Mouse (Mus musculus): ENCODE measurements at regions not wholly inside any gene's neighbourhood (a gene's known extent, or its start where the extent isn't known, plus 50 kb on each side); places are given as distances from the start of the nearest gene placed in this dataset.

DNA sequence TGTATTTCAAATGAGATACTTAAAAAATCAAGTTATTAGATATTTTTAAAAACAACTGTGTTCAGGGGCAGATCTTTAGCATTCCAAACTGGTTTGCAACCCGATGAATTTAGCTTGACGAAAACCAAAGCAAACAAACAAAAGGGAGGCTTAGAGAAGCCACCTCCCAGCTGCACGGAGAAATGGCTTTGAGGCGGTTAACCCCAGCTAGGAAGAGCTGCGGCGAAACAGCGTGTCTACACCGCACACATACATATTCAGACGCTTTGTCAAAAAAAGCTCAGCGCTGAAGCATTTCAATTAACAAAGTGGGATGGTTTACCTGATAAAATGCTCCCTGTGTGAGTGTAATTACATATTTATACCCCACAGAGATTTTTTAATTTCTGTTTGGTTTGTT lies 123.0 kb upstream of the Ap5m1 start:
- DNase-seq (ENCODE audit: low spot score), result no peak

DNA sequence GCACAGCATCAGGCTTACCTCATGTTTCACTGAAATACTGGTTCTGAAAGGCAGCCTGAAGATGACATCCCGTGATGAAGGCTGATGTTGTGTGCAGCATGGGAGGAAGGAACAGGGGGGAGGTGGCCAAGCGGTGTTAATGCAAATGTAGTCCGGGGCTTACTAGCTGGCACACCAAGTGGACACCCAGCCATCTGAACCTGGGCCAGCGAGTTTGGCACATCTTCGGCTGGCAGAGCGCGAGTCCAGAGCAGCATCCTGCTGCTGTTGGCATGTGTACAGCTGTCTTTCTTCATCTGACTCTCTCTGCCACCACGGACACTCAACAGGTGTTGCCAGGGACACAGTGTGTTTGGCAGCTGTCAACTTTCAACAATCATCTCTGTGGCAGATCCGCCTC lies 135.0 kb upstream of the Ap5m1 start:
- no peak for DNase-seq (ENCODE audit: low spot score)

DNA sequence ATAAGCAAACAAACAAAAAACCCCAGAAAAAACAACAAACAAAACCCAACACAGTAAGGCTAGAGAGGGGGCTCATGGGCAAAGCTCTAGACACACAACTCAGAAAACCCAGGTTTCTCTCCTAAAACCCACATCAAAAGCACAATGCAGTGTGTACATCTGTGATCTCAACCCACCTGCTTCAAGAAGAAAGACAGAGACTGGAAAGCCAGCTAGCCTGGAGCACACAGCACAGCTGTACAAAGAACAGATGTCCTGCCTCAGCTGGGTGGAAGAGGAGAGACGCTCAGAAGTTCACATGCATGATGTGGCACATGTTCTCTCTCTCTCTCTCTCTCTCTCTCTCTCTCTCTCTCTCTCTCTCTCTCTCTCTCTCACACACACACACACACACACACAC lies 140.0 kb upstream of the Ap5m1 start:
- no peak for DNase-seq (ENCODE audit: low spot score)

DNA sequence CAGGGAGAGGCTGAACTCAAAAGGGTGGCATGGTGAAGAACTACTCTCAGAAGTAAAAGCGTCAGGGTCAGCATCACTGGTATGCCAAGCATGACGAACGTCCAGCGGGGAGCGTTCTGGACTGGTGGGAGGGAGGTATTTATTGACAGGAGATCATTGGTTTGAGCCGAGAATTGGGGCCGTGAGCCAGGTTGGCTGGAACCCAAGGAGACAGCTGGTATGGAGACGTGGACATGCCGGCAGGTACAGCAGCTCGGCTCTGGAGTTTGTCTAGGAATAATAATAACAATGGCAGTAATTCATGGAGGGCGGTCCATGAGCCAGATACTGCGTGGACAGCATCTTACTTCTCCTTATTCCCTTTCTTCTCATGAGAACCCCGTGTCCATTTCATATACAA lies 156.5 kb upstream of the Ap5m1 start:
- no peak for DNase-seq (ENCODE audit: low spot score)

DNA sequence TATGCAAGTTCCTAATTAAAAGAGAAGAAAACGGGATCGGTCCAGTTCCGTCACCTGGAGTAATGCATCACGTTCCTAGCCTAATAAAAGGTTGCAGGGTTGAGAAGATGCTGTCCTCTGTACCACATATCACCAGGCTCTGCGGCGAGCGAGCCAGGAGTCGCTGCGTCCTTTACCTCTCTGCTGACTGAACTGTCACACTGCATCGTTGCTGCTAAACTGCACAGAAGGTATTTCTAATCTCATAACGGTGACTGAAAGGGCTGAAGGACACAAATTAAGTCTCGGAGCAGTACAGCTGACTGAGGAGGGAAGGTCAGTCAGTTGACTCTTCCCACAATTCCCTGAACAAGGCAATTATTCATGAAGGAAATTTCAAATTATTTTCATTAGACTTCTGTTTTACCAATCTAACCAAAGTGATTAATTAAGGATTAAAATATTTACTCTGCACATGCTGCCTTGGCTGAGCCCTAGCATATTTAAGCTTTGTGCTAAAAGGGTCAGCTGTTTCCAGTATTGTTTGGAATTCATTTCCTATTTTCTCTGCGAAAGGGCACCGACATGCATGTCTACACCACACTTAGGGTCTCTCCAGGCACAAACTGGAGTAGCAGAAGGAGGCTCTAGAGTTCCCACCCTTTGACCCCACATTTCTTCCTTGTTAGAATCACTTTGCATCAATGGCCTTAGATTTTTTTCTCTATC lies 157.8 kb upstream of the Ap5m1 start:
- DNase-seq (ENCODE audit: low spot score), result no peak

DNA sequence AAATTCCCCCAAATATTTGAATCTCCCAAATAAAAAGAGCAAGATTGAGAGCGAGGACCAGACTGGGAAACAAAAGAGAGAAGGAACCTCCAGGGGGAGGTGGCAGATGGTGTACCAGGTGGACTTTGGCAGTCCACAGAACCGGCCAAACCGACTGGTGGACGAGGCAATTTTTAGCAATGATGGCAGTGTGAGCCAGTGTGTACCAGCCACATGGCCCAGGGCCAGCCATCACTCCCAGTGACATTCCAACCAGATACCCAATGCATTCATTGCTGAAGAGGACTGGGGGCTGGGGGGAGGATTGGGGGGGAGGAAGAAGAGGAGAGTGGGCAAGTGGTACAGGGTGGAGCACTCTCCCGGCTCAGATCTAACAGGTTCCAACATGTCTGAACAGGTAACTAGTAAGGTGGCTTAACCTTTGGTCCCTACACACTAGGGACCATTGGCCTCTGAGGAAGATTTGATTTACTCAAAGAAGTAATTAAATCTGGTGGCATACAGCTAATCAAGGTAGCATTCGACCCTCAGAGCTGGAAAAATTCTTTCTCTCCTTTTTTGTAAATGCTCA lies 158.4 kb upstream of the Ap5m1 start:
- DNase-seq (ENCODE audit: low spot score), result no peak

DNA sequence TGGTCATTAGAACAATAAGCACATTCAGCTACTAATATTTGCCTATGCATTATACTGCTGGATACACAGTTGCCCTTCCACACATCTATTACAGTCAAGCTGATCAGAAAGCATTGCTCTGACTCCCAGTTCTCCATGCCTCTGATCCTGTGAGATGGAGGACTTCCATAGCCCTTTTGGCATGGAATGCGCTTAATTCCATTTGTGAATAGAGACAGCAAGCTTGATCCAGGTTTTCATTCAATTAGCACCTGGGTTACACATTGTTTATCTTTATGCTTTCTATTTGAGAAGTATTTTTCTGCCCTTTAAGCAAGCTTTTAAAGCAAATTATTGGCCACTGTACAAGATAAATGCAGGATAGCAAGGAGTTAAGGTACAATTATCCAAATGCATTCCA lies 158.9 kb upstream of the Ap5m1 start:
- no peak for DNase-seq (ENCODE audit: low spot score)

DNA sequence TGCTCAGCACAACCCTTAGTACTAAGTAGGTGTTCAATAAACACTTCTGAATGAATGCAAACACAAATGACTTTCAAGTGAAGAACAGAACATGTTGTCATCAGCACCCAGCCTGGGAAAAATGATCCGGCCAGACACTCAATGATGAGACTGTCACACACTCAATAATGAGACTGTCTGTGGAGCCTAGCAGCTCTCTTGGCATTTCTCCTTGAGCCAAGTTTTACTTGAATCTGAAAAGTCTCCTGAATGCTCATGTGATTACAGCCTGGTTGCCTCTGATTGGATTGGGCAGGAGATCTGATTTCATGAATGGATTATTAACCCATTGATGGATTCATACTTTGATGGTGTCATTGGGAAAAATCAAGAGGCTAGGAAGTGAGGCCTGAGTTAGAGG lies 161.3 kb upstream of the Ap5m1 start:
- DNase-seq (ENCODE audit: low spot score), result no peak

DNA sequence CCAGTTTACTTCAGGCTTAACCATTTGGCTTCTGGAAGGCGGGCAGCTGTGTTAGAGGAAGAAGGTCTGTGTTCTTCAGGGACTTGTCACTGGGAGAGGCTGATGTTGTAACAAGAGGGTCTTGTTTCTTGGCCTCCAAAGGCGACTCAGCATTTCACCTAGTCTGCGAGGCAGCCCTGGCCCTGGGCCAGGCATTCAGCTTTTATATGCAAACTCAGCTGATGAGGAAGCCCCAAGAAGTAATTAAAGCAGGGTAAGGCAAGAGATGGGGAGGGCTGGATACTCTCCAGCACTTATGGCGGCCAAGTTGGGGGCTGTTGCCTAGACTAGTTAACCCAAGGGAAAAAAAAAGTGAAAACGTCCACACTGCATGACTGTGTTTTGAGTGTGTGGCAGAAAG lies 162.4 kb upstream of the Ap5m1 start:
- DNase-seq (ENCODE audit: low spot score), result no peak

DNA sequence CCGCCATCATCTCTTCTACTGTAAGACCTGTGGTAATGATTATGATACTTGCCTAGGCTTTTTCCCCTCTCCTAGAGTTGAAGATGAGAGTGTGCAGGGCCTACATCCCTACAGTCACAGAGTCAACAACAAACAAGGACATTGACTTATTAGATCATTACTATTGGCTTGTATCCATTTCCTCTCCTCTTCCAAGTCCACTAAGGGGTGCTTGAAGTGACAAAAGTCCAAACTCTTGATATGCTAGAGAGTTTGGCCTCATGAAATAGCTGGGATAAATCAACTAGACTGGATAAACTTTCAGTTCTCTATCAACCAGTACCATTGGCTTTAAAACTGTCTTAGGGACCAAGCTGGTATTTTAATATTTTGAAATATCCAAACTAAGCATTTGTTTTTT lies 165.7 kb upstream of the Ap5m1 start:
- DNase-seq (ENCODE audit: low spot score), result no peak

DNA sequence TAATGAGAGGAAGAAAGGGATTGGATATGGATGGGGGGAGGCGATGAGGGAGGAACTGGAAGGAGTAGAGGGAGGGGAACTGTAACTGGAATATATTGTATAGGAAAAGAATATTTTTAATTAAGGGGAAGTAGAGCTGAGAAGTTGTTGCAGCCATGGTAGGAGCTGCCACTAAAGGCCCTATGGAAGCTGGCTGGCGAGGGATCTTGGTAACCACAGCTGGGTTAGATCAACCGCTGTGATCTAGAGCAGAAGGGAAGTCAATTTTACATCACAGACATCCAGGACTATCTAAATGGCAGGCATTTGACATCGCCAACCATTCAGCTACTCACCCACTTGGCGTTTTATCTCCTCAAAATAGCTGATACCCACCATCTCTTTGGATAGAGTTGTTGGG lies 168.8 kb upstream of the Ap5m1 start:
- DNase-seq (ENCODE audit: low spot score), result no peak

DNA sequence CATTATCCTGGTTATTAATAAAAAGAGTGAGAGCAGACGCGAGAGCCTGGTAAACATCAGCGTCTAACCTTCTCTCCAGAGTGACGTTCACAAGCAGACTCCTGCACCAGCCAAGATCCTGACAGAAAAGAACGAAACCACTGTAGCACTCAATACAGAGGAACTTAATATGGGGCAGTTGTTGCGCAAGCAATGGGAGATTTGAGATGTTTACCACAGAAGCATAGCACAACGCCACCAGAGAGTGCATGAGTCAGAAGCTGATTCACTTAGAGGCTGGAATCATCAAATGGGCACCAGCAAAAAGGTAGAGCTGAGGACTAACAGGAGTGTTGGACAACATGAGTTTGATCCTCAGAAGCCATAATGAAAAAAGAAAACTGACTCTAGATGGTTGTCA lies 169.7 kb upstream of the Ap5m1 start:
- no peak for DNase-seq (ENCODE audit: low spot score)

DNA sequence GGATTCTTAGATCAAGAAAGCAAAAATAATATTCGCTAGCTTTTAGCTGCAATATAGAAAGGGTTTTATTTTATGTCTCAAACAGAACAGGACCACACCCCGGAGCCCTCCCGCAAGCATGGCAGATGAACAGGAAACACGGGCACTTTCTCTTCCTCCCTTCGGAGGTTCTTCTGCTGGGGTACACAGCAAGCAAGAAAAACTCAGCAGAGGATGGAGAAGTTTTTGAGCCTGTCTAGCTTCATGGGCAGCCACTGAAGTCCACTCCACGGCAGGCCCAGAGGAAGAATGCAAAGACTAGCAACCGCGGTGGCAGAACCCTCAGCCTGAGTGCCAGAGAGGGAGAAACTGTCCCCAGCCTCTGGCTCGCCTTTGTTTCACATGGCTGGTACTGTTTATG lies 174.7 kb upstream of the Ap5m1 start:
- no peak for DNase-seq (ENCODE audit: low spot score)

DNA sequence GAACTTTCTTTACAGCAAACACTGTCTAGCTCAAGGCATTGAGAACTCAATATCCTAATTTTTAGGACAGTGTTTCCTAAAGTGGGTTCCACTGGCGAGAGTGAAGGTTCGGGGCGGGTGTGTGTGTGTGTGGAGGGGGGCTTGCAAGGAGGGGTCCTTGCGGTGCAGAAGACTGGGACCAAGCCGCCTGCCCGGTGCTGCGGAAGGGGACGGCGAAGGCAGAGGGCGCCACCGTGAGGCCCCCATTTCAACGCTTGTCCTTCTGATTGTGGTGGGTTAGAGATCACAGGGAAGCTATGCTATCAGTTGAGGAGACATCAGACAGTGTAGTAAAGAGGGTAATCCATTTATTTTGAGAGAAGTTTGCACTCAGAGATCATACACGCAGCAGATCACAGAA lies 176.9 kb upstream of the Ap5m1 start:
- no peak for DNase-seq (ENCODE audit: low spot score)

DNA sequence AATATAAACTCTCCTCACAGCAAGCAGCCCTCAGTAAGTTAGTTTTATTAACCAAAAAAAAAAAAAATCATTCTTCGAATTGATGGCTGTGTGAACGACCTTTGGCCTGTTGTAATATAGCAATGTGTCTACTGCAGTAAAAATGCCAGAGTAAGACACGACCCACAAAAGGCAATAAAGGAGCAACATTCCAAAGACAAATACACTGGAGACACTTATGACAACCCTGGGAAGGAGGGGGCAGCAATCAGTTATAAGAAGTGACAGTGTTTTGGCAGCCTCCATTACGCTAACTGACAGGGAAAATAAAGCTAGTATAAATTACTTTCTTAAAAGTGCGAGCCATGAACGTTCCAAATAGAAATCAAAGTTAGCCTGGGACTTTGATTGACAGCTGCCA lies 185.9 kb upstream of the Ap5m1 start:
- no peak for DNase-seq (ENCODE audit: low spot score)

DNA sequence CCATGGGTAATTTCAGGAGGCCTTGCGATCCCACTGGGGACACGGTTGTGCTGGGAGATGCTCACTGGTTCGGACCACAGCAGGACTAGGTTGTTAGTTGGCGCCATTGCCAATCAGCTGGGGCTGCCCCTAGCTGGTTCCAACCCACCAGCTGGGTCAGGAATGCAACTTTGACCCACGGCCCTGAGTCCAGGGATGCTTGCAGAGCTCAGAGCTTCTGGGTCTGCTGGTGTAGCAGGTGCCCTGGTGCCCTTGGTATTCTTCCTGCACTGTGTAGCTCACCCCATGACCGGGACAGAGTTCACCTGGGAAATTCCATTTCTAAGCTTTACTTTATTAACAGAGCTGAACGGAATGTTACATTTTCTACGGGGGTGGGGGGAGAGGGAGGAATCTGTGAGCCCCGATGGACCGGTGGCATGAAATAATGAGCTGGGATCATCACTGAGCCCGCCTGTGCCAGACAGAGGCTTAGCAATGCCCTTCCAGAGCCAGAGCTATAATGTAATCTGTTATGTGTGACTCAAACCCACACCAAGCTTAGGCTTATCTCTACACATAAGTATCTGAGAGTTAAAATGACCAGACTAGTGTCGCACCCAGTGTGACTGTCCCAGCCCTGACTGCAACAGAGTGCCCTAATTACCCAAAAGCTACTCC lies 187.8 kb upstream of the Ap5m1 start:
- no peak for DNase-seq (ENCODE audit: low spot score)

DNA sequence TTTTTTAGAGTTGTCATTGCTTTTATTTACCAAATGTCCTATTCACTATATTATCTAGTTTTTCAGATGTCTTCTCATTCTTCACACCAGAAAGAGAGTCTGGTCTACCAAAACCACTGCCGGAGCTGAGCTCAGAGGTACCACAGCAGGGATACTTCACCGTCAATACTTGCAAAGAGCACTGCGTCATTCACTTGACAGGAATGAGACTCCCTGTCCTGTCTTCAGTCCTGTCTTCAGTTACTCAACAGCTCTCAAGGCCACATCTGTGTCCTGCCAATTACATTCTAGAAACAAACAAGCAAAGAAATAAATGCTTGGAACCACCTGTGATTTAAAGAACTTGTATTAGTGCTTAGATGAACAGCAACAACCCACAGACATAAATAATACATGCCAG lies 194.6 kb upstream of the Ap5m1 start:
- no peak for DNase-seq (ENCODE audit: low spot score)

DNA sequence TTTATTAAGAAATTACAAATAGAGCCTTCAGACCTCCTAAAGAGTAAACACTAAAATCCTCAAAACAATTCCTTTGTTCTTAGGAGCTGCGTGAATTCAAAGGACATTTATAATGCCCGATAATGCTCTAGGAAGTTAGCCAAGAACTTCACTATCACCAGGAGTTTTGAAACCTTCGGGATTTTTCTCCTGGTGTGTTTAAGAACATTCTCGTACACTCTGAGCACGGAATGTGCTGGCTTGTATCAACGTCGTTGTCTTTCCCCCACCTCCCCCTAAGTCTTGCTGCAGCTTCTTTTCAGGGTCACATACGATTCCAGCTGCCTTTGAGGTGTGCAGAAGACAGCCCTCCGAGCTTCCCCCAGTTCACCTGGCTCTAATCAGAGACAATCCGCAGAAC lies 195.9 kb upstream of the Ap5m1 start:
- peak; percentile 56 for DNase-seq (ENCODE audit: low spot score)

DNA sequence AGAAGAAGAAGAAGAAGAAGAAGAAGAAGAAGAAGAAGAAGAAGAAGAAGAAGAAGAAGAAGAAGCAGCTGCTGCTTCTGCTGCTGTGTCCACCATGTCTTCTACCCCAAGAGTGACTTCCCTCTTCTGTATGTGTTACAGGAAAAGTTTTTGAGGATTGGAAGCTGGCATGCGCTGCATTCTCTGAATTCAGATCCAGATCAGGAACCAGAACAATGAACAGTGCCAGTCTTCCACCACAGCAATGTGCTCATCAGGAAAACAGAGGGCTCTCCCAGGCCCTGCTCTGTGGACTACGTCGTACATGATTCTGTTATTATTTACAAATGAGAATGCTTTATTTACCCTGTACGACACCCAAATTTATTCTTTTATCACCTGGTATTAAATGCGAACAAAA lies 181.8 kb upstream of the Otx2 start:
- no peak for DNase-seq (ENCODE audit: low spot score)

DNA sequence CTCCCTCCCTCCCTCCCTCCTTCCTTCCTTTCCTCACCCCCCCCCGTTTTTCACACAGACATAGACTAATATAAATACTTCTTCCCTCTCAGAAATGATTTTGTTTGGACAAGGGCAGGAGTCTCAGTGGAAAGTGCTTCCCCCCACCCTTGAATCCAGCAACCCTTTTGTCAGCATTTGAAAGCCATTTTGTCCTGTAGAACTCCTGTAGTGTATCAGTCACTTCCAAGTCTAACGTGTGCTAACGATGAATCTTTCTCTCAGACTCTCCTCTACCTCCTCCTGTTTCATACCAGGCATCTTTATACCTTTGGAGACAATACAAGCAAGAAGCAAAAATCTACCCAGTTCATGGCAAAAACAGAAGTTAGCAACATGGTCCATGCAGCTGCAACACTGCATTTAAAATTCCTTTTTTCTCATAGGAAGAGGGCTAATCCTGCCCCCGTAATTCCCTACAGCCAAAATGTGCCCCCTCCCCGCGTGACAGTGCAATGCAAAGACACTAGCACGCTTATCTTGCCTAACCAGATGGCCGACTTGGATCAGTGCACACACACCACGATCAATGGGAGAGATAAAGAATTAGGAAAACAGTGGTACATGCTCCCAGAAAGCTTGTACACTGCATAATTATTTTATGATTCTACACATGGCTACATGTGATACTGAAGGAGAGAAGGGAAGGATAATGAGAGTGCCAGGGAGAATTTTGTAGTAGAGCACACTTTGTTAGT lies 180.7 kb upstream of the Otx2 start:
- DNase-seq (ENCODE audit: low spot score), result no peak

DNA sequence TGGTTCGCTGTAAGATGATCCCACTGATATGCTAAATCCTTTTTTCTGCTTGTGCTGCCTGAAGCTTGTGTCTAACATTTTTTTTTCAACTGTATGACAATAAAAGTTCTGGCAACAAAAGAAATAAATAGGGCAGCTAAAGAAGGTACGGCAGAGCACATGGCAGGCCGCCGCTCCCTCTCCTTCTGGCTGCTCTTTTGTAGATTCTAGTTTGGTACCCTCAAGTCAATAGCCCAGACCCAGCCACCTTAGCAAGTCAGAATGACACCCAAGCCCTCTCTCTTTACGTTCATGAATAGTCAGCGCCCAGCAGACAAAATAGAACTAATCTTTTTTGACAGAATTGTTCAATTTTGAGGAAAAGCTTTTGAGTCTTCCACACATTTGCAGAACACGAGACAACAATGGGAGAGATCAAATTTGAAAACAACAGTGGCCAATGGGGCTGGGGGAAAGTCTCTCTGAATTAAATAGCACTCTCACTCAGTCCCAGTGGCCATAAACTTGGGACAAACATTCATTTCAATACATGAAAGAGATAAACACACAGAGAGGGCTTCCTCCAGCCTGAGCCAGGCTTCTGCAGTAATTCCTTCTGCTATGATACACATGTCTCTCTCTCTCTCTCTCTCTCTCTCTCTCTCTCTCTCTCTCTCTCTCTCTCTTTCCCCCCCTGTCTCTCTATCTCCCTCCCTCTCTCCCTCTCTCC lies 180.0 kb upstream of the Otx2 start:
- no peak for DNase-seq (ENCODE audit: low spot score)

DNA sequence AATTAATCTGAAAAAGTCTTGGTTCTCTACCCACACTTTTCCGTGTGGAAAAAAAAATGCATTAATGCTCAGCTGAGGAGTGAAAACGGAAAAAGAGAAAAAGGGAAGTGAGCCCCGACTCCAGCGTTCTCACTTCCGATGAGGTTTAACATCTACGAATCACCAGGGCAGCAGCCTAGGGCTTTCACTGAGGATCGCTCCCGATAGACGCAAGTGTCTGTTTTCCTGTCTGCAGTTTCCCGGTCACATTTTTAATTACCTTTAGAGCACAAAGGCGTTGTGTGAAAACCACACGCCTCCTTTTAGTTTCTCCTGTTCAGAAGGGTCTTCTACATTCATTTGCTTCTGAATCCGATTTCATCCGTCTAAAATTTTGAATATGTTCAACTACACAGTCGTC lies 179.2 kb upstream of the Otx2 start:
- no peak for DNase-seq (ENCODE audit: low spot score)

DNA sequence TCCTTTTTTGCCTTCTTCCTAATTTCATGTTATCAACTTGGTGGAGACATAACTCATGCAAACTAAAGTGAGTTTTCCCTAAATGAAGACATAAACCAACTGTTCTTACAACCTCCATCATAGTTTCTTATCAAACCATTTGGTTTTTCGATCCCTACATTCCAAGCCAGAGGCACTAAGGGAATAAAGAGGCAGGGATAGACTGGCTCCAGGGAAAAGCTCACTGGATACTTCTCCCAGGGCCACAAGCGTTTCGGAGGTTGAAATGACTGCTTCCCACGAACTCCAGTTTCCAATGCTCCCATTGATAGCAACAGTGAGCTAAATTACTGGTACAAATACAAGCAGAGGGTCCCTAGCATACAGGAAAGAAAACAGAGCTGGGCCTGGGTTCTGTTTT lies 178.4 kb upstream of the Otx2 start:
- no peak for DNase-seq (ENCODE audit: low spot score)
